Mouse (Mus musculus) cerebral cortex, adult 2 months (tissue): ENCODE results near the gene Skap1.

Source experiments
- WGBS: fragments of 180-500 bp; shearing (Covaris S2); methylation state at CpG from one replicate; pipeline ENCODE4 v1.1.7; 2018; 5-methylcytosine and 5-hydroxymethylcytosine counted together

The Skap1 gene

DNA sequence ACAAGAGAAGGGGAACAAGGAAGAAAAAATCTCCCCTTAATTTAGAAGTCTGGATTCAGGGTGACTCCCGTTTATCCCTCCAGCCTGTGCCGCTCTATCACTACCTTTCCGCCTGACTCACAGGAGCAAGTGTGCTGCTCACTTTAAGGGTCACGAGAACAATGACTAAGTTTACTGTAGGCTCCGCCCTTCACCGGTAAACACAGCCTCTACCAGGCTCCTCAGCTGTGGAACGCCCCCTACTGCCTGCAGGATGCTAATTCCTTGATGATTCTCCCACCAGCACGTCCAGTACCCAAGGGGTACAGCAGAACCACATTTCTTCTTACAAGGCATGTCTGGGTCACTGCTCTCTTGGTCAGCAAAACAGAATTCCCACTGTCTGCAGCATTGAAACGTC, 158.4 kb downstream of the Skap1 start:
- 20% methylated on average over 9 of the region's 9 CpGs for WGBS

DNA sequence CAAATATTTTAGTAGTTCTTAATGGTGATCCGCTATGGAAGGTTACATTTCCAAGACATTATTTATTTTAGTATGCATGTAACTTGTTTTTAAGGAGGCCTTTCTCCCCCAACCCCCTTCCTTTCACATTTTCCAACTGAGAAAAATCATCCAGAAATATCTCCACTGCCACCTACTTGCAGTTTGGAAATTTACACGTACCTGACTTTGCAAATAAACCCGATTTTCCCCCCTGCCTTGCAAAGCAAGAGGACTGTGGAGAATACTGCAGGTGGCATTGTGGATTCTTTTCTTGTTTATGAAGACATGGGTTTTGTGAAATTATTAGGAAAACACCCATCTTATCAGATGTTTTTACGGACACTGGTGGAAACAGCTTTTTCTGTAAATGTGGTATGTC, 160.0 kb downstream of the Skap1 start:
- WGBS = 35% methylated on average over 4 of the region's 4 CpGs

DNA sequence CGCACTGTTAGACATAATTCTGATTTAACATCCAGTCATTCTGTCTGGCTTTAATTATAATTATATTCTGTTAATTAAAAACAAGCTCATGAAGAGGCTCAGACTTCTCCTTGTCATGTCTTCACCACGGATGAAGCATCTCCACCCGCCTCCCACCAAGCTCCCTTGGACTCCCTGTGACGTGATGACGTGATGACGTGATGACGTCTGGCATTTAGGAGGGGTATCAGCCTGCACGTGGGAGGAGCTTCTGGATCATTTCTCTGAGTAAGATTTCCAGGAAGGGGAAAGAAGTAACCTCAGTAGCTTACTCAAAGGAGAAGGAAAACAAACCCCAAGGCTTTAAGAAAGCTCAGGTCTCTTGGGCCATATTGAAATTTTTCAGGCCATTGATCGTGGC, 165.4 kb downstream of the Skap1 start:
- 55% methylated on average over 9 of the region's 9 CpGs for WGBS

DNA sequence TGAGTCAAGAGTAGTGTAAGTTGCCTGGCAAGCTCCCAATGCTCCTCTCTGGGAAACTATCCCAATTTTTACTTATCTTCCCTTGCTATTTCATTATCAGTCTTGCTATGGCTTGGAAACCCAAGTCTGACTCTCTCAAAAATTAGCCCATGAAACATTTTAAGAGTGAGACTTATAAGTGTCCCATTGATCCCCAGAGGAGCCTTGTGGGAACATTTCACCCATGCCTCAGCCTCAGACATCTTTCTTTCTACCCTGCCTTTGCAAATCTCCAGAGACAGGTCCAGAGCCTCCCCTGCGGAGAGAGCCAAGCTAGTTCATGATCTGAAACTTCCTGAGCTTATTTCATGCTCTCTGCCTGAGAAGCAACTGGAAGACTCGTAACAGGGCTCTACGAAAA, 167.1 kb downstream of the Skap1 start:
- whole genome bisulfite sequencing = 89% methylated on average over 3 of the region's 3 CpGs

DNA sequence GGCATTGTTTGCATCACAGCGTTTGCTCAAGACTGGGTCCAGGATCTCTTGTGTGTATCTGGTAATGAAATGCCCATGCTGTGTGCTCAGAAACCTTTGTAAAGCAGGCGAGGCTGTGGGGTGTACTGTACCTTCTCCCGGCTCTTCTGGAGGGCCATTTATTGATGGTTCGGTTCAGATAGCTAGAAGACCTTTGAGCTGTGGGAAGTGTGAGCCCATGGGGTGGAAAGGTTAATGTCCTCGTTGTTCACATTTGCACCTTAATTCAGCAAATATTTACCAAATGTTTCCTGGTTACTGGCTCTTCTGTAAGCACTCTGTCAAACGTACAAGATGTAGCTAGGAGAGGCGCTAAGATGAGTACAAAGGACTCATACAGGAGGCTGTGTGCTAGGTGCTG, 173.5 kb downstream of the Skap1 start:
- WGBS = 83% methylated on average over 7 of the region's 7 CpGs

DNA sequence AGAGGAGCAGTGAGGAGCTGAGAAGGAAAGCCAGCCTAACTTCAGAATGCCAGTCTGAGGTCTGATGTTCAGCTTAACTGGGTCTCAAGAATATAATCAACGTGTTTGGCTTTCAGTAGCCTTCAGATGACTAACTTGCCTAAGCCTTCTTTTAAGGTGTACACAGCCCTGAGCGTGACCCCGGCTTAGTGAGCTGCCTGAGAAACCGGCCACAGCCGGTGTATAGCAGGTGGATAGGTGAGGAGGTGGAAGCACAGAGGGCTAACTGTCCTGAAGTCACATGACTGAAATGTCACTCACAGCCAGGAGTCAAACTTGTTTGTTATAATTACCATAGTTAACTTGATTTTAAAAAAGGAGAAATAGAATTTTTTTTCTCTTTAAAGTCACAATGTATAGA, 175.4 kb downstream of the Skap1 start:
- WGBS = 77% methylated on average over 5 of the region's 5 CpGs

DNA sequence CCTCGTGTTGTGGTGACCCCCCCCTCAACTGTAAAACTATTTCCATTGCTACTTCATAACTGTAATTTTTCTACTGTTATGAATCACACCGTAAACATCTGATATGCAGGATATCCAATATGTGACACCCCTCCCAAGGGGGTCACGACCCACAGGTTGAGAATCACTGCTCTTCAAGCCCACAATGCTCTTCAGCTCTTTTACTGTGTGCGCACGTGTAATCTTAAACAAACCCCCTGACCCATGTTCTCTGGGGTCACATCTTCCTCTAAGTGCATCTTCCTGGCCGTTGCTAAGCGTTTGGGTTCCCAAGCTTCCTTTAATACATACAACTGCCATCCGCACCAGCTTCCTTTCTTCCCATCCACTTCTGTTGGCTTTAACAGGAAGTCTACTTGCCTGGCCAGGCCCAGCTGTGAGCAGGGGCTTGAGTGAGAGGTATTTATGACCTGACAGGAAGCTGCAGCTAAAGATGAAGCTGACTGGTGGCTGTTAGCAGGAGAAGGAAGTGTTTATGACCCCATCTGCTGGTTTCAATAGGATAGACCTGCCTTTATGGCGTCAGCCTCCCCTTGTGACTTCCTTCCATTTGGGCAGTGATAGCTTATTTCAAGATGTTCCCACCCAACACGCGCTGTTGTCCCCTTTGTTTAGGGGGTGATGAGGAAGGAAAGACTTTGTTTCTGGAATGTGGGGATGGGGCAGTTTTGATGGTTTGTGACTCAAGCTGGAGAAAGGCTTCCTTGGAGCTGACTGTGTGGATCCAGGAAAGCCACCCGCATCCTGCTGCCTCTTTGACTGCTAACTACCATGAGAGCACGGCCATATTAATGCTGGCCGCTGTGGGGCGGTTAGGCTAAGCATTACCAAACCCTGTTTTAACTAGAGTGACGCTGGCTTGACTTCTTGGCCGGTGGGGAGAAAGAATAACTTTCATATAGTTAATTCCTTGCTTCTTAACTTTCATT, 178.1 kb downstream of the Skap1 start:
- 77% methylated on average over 17 of the region's 17 CpGs for WGBS

DNA sequence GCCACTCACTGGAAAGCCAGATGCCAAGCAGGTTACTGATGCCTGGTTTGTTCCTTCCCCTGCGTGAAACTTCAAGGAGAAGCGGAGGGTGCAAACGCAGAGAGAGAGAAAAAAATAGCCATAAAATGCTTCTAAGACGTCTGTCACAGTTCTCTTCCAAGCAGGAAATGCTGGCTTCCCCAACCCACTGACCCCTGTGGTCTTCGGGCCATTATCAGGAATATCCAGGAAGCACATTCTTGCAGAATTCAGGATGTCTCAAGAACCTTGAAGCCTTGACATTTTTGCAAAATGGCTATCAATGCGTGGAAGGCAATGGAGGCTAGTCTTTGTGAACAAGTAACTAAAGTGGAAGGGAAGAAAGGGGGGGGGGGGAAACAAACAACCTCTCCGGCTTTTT, 180.6 kb downstream of the Skap1 start:
- WGBS = 66% methylated on average over 7 of the region's 7 CpGs

DNA sequence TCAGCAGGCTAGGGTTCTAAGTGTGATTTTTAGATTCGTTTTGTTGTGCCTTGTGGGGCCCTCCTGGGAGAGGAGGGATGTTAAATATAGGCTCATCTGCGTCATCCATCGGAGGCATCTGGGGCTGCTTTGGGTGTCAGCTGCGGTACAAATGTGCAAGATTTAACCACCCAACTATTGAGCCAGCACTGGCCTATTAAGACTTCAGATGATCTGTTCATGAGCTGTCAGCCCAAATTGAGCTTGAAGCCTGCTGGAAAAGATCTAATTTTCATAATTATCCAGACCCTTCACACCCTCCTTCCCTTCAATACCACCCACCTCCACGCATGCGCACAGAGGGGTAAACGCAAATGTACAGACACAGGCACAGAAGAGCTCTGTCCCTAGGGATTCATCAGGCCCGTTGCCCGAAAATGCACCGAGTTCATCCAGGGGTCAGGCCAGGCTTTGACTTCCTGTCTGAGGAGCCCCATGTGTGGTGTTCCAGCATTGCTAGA, 181.2 kb downstream of the Skap1 start:
- WGBS = 43% methylated on average over 10 of the region's 10 CpGs

DNA sequence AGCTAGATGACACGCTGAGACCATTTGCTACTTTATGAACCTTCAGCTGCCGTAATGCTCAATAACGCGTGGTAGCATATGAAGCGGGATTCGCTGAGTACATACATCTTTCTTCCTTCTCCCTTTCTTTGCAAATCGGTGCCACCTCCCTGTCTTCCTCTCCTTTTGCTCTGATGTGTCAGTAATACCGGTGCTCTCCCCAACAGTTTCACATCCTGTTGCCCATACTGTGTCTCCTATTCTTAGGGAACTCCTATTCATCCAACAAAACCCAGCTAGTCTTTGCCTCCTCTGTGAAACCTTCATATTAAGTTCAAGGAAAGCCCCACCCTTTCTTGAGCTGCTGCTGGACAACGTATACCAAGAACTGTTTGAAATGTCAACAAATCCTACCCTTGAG, 187.5 kb downstream of the Skap1 start:
- 90% methylated on average over 9 of the region's 9 CpGs for WGBS

DNA sequence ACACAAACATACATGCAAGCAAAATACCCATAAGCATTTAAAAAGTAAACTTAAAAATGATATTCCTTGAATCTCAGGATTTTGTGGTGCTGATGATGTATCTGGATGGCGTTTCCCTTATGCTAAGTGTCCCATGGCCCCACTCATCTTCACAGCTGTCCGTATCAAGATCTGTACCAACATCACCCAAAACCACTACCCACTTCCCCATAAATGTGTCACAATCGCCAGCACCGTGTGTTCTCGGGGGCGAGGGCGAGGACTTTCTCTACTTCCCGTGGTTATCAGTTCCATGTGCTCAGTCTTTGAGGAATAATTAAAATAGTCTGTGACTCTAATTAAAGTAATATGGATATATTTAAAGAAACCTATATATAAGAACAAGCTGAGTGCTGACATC, 189.5 kb downstream of the Skap1 start:
- WGBS = 74% methylated on average over 8 of the region's 8 CpGs

DNA sequence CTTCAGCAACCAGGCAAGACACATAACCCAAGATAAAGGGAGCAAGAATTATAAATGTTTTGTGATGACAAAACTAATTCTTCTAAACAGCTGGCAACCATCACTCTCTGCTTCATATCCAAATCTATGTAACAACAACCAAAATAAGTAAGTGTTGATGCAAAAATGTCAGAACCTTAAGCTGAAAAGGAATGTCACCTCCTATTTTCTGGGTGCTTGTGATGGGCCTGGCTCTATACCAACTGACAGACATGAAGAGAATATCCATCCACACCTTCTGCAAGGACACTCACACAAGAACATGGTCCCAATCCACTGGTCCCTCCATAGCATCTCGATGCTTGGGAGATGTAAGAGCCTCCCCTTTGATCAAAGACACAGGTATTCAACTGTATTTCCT, 194.0 kb downstream of the Skap1 start:
- WGBS = 96% methylated on average over 1 of the region's 1 CpGs

DNA sequence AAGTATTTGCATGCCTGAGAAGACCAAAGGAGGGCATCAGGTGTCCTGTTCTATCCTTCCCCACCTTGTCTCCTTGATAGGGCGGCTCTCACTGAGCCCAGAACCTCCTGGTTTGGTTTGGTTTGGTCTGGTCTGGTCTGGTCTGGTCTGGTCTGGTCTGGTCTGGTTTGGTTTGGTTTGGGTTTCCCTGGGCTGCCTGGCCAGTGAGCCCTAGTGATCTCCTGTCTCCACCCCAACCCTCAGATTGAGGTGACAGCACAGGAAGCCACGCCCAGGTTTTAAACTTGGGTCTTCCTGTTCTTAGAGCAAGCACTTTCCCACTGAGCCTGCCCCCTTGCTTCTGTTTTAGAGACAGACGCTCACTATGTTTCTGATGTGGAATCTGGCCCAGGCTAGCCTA, 202.5 kb downstream of the Skap1 start:
- WGBS = 73% methylated on average over 3 of the region's 3 CpGs

DNA sequence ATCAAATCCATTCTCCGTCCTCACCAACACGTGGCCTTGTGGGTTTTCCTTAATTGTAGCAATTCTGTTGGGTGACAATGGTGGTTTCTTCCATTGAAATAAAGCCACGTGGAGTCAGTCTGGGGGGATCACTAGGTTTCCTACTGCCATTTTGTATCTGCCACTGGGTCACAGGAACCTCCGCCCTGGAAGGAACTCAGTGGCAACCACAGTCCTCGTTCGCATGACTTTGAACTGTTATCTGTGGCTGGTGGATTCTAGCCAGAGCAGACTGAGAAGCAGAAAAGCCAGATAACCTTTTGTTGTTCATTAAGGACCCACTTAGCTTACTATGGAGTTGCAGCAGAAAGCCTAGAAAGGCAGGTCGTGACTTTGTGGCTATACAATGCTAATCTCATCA, 204.0 kb downstream of the Skap1 start:
- WGBS = 83% methylated on average over 7 of the region's 7 CpGs

DNA sequence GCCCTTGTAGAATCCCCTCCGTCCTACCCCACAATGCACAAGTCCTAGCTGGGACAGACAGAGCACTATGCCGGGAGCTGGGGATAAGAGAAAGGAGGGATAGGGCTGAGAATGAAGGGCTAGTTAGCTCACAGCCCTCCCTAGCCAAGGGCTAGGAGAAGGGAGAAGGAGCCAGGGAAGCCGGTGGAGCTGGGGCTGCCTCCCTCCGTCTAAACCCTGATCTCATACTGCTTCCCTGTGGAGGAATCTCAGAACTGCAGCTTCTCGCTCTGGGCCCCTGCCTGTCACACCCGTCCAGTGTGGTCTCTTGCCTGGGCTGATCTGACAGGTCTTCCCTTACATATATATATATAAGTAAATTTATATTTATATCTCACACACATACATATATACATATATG, 209.4 kb downstream of the Skap1 start:
- WGBS = 9% methylated on average over 6 of the region's 6 CpGs

DNA sequence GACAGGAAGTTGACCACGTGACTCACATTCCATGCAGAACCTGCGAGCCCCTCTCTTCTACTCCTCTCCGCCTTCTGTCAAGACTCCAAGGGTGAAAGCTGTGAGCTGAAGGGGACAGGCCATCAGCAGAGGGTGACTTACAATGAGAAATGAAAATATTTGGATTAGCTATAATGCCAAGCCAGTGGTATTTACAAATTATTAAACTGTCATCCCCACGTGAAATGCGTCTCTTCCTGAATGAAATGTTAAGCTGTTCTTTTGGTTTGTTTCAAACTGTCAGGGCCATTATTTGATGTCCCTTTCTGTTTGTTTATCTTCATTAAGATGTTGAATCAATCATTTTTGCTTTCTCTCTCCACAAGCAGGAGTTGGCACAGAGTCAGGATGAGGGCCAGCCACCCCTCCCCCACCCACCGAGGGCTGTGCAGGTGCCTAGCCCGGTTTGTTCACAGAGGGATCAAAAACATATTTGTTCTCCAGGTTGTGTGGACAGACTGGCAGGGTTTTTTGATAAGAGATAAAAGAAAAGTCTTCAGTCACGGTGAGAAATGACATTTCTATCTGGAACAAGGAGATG, 210.5 kb downstream of the Skap1 start:
- 49% methylated on average over 8 of the region's 8 CpGs for WGBS

DNA sequence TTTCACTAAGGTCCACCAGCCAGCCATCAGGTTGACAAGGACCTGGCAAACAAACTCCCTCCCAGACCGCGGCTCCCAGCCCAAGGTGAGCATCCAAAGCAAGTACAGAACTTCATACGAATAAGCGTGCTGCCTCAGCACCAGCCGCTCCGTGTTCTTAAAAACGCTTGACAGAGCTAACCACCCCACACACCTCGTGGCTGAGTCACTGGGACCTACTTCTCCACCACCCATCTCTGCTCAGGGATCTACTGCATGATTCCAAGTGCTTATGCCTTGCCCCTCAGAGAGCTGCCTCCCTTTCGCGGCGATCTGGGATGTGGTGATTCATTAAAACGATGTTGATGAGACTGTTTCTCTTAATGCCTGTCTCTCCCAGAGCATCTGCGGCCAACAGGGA, 213.6 kb downstream of the Skap1 start:
- WGBS = 69% methylated on average over 13 of the region's 13 CpGs

DNA sequence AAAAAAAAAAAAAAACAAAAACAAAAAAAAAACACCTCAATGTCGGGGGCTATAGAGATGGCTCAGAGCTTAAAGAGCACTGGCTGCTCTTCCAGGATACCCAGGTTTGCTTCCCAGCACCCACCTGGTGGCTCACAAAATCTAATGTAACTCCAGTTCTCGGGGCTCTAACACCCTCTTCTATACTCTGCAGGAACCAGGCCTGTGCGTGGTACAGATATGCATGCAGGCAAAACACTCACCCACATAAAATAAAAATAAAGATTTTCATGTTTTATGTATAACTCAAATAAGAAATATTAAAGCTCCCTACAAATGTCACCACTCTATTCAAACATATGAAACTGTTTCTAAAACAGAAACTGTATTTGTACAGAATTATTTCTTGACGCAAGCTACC, 214.6 kb downstream of the Skap1 start:
- 56% methylated on average over 4 of the region's 4 CpGs for WGBS

DNA sequence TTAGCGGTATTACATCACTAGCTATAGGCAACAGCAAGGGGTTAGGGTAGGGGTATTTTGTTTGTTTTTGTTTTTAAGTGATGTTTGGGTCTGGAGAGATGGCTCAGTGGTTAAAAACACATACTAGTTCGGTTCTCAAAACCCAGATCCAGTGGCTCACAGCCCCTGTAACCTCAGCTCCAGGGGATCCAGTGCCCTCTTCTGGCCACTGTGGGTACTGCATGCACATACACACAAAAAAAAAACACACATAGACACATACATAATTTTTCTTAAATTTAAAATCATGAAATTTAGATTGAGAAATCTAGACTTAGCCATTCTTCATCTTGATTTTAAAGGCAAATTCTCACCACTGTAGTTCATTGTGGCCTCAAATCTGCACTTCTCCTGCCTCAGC, 221.0 kb downstream of the Skap1 start:
- WGBS = 86% methylated on average over 2 of the region's 2 CpGs

DNA sequence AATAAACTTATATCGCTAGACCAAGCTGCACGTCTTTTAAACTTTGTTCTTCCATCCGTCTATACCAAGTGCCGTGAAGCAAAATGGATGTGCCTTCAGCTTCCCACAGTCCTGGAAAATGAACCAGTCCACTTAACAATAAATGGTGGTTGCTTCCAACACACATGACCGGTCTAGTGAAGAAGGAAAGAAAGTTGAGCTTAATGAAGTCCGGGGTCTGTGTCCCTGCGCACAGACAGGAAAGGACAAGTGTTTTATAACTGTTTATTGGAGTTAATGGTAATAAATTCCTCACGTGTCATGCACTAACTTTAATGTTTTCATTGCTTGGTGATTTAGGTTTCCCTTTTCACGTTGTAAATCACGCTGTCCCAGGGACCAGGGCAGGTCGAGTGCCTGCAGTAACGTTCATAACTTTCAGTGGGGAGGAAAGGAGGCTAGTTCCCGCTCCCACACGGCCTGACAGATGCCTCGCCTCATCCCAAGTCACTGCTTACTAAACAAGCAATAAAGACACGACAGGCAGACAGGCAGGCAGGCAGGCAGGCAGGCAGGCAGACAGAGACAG, 222.4 kb downstream of the Skap1 start:
- WGBS = 82% methylated on average over 16 of the region's 16 CpGs

DNA sequence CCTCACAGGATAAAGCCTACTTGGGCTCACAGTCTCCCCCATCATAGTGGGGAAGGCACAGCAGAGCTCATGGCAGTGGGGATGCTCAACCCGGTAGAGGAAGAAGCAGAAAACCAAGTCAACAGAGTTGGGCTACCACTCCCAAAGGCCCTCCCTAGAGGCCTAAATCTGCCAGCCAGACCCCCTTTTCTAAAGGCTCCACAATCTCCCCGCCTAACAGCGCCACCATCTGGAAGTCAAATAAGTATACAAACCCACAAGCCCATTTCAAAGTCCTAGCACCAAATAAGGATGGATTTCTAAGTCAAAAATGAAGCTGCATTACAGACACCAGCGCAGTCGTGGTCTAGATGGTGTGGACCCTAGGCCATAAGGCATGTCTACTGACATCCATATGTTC, 227.9 kb downstream of the Skap1 start:
- 74% methylated on average over 5 of the region's 5 CpGs for WGBS

DNA sequence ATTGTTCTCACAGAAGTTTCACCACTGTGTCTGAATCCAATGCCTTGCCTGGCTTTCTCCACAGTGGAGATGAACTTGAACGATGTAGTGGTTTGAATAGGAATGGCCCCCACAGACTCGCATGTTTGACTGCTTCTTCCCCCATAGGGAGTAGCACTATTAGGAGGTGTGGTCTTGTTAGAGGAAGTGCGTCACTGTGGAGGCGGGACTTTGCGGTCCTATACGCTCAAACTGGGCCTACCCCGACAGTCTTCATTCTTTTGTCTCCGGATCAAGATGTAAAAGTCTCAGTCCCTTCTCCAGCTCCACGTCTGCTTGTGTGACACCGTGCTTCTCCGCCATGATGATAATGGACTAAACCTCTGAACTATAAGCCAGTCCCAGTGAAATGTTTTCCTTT, 229.0 kb downstream of the Skap1 start:
- 95% methylated on average over 11 of the region's 11 CpGs for WGBS

DNA sequence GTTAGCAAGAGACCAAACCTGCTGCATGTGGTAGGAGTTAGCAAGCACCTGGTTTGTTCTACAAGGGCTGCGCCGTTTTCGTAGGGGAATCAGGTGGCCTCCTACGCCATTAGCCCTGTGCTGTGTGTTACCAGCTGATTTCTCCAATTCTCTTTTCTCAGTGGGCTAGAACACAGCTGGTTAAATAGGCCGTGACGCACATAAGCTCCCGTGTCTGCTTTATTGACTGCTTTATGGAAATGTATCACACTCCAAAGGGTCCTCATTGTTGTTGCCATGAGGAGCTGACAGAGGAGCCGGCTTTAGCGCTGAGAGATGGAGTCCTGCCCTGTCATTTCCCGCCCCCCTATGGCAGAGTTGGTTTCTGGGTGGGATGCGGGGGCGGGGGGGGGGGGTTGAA, 230.4 kb downstream of the Skap1 start:
- 66% methylated on average over 12 of the region's 12 CpGs for WGBS
